Mouse (Mus musculus): ENCODE results near the gene Slc43a2. TPM values are rescaled to one million over a fixed set of nuclear protein-coding genes. Genes with fewer than 3 reads are reported as not detected.

The Slc43a2 gene
- polyA plus RNA-seq, 1 experiment from 2014 or later = 2.7 TPM

- peak; percentile 55 for ATAC-seq (replicated peaks; ENCODE audit: insufficient number of reproducible peaks, low FRiP score, low TSS enrichment)
- Histone ChIP-seq H3K9ac (ENCODE audit: low read depth, low read length) (peak within 1 kb of the TSS; percentile 72), H3K4me2 (peak within 1 kb of the TSS; percentile 87), H3K27me3 (ENCODE audit: control insufficient read depth, insufficient read depth, low read length) (no peaks in the 10 kb centered on the region; the same call in 1 of the 2 replicates), H3K36me3 (ENCODE audit: control insufficient read depth, insufficient read depth, low read length) (peaks cover 30% of the 10 kb centered on the region), H3K4me3 (ENCODE audit: low read depth, low read length) (peak within 1 kb of the TSS; percentile 53), H3K9me3 (replicated peaks; ENCODE audit: control insufficient read depth, low read length) (no peaks in the 10 kb centered on the region), H3K4me1 (ENCODE audit: control insufficient read depth, insufficient read depth, low read length) (peaks cover 16% of the 10 kb centered on the region), H3K27ac (ENCODE audit: low read depth, low read length) (peak within 1 kb of the TSS; percentile 77)
- WGBS (ENCODE audit: insufficient replicate concordance) = under 1% methylated on average over 43 of the region's 43 CpGs
These were observed 21.5 kb upstream of the Slc43a2 start, which contains the start of gene Rilp for GRCm38 (mm10) chr11:75509741-75510626. Gene Rilp, plus strand, starts transcription at chr11:75510094.

- H3K4me1 ChIP-seq (ENCODE audit: control insufficient read depth, insufficient read depth, low read length) = peaks cover 16% of the 10 kb centered on the region
- WGBS (ENCODE audit: insufficient replicate concordance) = 1% methylated on average over 24 of the region's 24 CpGs
- H3K27me3 ChIP-seq (ENCODE audit: control insufficient read depth, insufficient read depth, low read length) = peaks cover 3% of the 10 kb centered on the region; the same call in 1 of the 2 replicates
These were observed 20.9 kb upstream of the Slc43a2 start for GRCm38 (mm10) chr11:75510627-75510993.

GRCm38 (mm10) chr11:75511213-75511612, 20.3 kb upstream of the Slc43a2 start:
- H3K9me3 ChIP-seq (replicated peaks; ENCODE audit: control insufficient read depth, low read length) = no peaks in the 10 kb centered on the region
- peaks cover 23% of the 10 kb centered on the region for H3K36me3 ChIP-seq (ENCODE audit: control insufficient read depth, insufficient read depth, low read length)
- peaks cover 3% of the 10 kb centered on the region; the same call in 1 of the 2 replicates for H3K27me3 ChIP-seq (ENCODE audit: control insufficient read depth, insufficient read depth, low read length)
- no peak overlapping the region for H3K4me3 ChIP-seq (ENCODE audit: low read depth, low read length)
- no peak overlapping the region for H3K4me2 ChIP-seq
- no peak overlapping the region for H3K9ac ChIP-seq (ENCODE audit: low read depth, low read length)
- ATAC-seq (replicated peaks; ENCODE audit: insufficient number of reproducible peaks, low FRiP score, low TSS enrichment) = no peak
- no peak overlapping the region for H3K27ac ChIP-seq (ENCODE audit: low read depth, low read length)
- 82% methylated on average over 6 of the region's 6 CpGs for WGBS (ENCODE audit: insufficient replicate concordance)
- peaks cover 16% of the 10 kb centered on the region for H3K4me1 ChIP-seq (ENCODE audit: control insufficient read depth, insufficient read depth, low read length)

More at GRCm38 (mm10) chr11:75510627-75510993, 20.9 kb upstream of the Slc43a2 start:
- Histone ChIP-seq H3K36me3 (ENCODE audit: control insufficient read depth, insufficient read depth, low read length) (peaks cover 26% of the 10 kb centered on the region), H3K9ac (ENCODE audit: low read depth, low read length) (peak overlapping the region; percentile 72), H3K4me2 (peak overlapping the region; percentile 87), H3K4me3 (ENCODE audit: low read depth, low read length) (peak overlapping the region; percentile 53), H3K9me3 (replicated peaks; ENCODE audit: control insufficient read depth, low read length) (no peaks in the 10 kb centered on the region), H3K27ac (ENCODE audit: low read depth, low read length) (peak overlapping the region; percentile 77)
- ATAC-seq (replicated peaks; ENCODE audit: insufficient number of reproducible peaks, low FRiP score, low TSS enrichment) = peak; percentile 70

- WGBS (ENCODE audit: insufficient replicate concordance) = 72% methylated on average over 9 of the region's 9 CpGs
- H3K4me2 ChIP-seq = no peak overlapping the region
- no peak overlapping the region for H3K4me3 ChIP-seq (ENCODE audit: low read depth, low read length)
- H3K27me3 ChIP-seq (ENCODE audit: control insufficient read depth, insufficient read depth, low read length) = peaks cover 3% of the 10 kb centered on the region; the same call in 1 of the 2 replicates
- H3K27ac ChIP-seq (ENCODE audit: low read depth, low read length) = no peak overlapping the region
- no peaks in the 10 kb centered on the region for H3K9me3 ChIP-seq (replicated peaks; ENCODE audit: control insufficient read depth, low read length)
- no peak for ATAC-seq (replicated peaks; ENCODE audit: insufficient number of reproducible peaks, low FRiP score, low TSS enrichment)
- no peak overlapping the region for H3K9ac ChIP-seq (ENCODE audit: low read depth, low read length)
- peaks cover 16% of the 10 kb centered on the region for H3K4me1 ChIP-seq (ENCODE audit: control insufficient read depth, insufficient read depth, low read length)
- peaks cover 20% of the 10 kb centered on the region for H3K36me3 ChIP-seq (ENCODE audit: control insufficient read depth, insufficient read depth, low read length)
These were observed 19.0 kb upstream of the Slc43a2 start for GRCm38 (mm10) chr11:75512301-75513018.

- Histone ChIP-seq H3K27me3 (ENCODE audit: control insufficient read depth, insufficient read depth, low read length) (peaks cover 3% of the 10 kb centered on the region; the same call in 1 of the 2 replicates), H3K27ac (ENCODE audit: low read depth, low read length) (peak within 1 kb of the TSS; percentile 43; the same call in 1 of the 2 replicates), H3K9me3 (replicated peaks; ENCODE audit: control insufficient read depth, low read length) (no peaks in the 10 kb centered on the region), H3K4me1 (ENCODE audit: control insufficient read depth, insufficient read depth, low read length) (peaks cover 16% of the 10 kb centered on the region), H3K36me3 (ENCODE audit: control insufficient read depth, insufficient read depth, low read length) (peaks cover 11% of the 10 kb centered on the region), H3K4me2 (peak within 1 kb of the TSS; percentile 54), H3K9ac (ENCODE audit: low read depth, low read length) (peak within 1 kb of the TSS; percentile 54), H3K4me3 (ENCODE audit: low read depth, low read length) (peak within 1 kb of the TSS; percentile 33)
- 41% methylated on average over 8 of the region's 8 CpGs for WGBS (ENCODE audit: insufficient replicate concordance)
- no peak for ATAC-seq (replicated peaks; ENCODE audit: insufficient number of reproducible peaks, low FRiP score, low TSS enrichment)
These were observed 18.2 kb upstream of the Slc43a2 start, which contains the start of gene Scarf1 for GRCm38 (mm10) chr11:75513336-75513735. Gene Scarf1, plus strand, starts transcription at chr11:75513540.

GRCm38 (mm10) chr11:75515186-75515585, 16.3 kb upstream of the Slc43a2 start:
- no peaks in the 10 kb centered on the region for H3K36me3 ChIP-seq (ENCODE audit: control insufficient read depth, insufficient read depth, low read length)
- no peak overlapping the region; the same call in 1 of the 2 replicates for H3K4me2 ChIP-seq
- ATAC-seq (replicated peaks; ENCODE audit: insufficient number of reproducible peaks, low FRiP score, low TSS enrichment) = no peak
- no peak overlapping the region for H3K4me3 ChIP-seq (ENCODE audit: low read depth, low read length)
- no peaks in the 10 kb centered on the region; the same call in 1 of the 2 replicates for H3K4me1 ChIP-seq (ENCODE audit: control insufficient read depth, insufficient read depth, low read length)
- no peak overlapping the region for H3K9ac ChIP-seq (ENCODE audit: low read depth, low read length)
- no peaks in the 10 kb centered on the region for H3K9me3 ChIP-seq (replicated peaks; ENCODE audit: control insufficient read depth, low read length)
- 87% methylated on average over 25 of the region's 25 CpGs for WGBS (ENCODE audit: insufficient replicate concordance)
- H3K27ac ChIP-seq (ENCODE audit: low read depth, low read length) = no peak overlapping the region
- peaks cover 3% of the 10 kb centered on the region; the same call in 1 of the 2 replicates for H3K27me3 ChIP-seq (ENCODE audit: control insufficient read depth, insufficient read depth, low read length)

GRCm38 (mm10) chr11:75519834-75520633, 11.5 kb upstream of the Slc43a2 start:
- Histone ChIP-seq H3K36me3 (ENCODE audit: control insufficient read depth, insufficient read depth, low read length) (no peaks in the 10 kb centered on the region), H3K4me3 (ENCODE audit: low read depth, low read length) (no peak overlapping the region), H3K27ac (ENCODE audit: low read depth, low read length) (no peak overlapping the region), H3K9ac (ENCODE audit: low read depth, low read length) (no peak overlapping the region), H3K4me1 (ENCODE audit: control insufficient read depth, insufficient read depth, low read length) (no peaks in the 10 kb centered on the region), H3K27me3 (ENCODE audit: control insufficient read depth, insufficient read depth, low read length) (peaks cover 3% of the 10 kb centered on the region; the same call in 1 of the 2 replicates), H3K4me2 (no peak overlapping the region), H3K9me3 (replicated peaks; ENCODE audit: control insufficient read depth, low read length) (no peaks in the 10 kb centered on the region)
- no peak for ATAC-seq (replicated peaks; ENCODE audit: insufficient number of reproducible peaks, low FRiP score, low TSS enrichment)
- 76% methylated on average over 15 of the region's 15 CpGs for WGBS (ENCODE audit: insufficient replicate concordance)

- Histone ChIP-seq H3K4me3 (ENCODE audit: low read depth, low read length) (no peak overlapping the region), H3K4me2 (no peak overlapping the region), H3K9ac (ENCODE audit: low read depth, low read length) (no peak overlapping the region), H3K9me3 (replicated peaks; ENCODE audit: control insufficient read depth, low read length) (no peaks in the 10 kb centered on the region), H3K27ac (ENCODE audit: low read depth, low read length) (no peak overlapping the region), H3K36me3 (ENCODE audit: control insufficient read depth, insufficient read depth, low read length) (no peaks in the 10 kb centered on the region), H3K4me1 (ENCODE audit: control insufficient read depth, insufficient read depth, low read length) (no peaks in the 10 kb centered on the region), H3K27me3 (ENCODE audit: control insufficient read depth, insufficient read depth, low read length) (no peaks in the 10 kb centered on the region)
- WGBS (ENCODE audit: insufficient replicate concordance) = 86% methylated on average over 4 of the region's 4 CpGs
- no peak for ATAC-seq (replicated peaks; ENCODE audit: insufficient number of reproducible peaks, low FRiP score, low TSS enrichment)
These were observed 9.9 kb upstream of the Slc43a2 start for GRCm38 (mm10) chr11:75521609-75522008.

Data from heart, embryonic 11.5 days (tissue).